Mouse (Mus musculus): ENCODE measurements around the gene Rims4. TPM values are rescaled to one million over a fixed set of nuclear protein-coding genes. Genes with fewer than 3 reads are reported as not detected.

Rims4 gene
- polyA plus RNA-seq, 1 experiment from 2014 or later, result 0.11 TPM

Other genes starting within 250 kb of the Rims4 start
- gene Ada, start 168.4 kb downstream of the Rims4 start, polyA plus RNA-seq (2016; fragmentation: Nextera tagmentation; extraction: Ambion mirVana), result 6.6 and 6.7 TPM in 2 replicates
- gene Ccn5, start 97.8 kb downstream of the Rims4 start, polyA plus RNA-seq (2016; fragmentation: Nextera tagmentation; extraction: Ambion mirVana), result 0.14 and 0.15 TPM in 2 replicates
- gene Kcnk15, start 65.0 kb downstream of the Rims4 start, polyA plus RNA-seq (2016; fragmentation: Nextera tagmentation; extraction: Ambion mirVana), result not detected in 2 replicates
- 154 and 161 TPM in 2 replicates for gene Ywhab, start 76.3 kb upstream of the Rims4 start, polyA plus RNA-seq (2016; fragmentation: Nextera tagmentation; extraction: Ambion mirVana)
- gene Pabpc1l, start 106.8 kb upstream of the Rims4 start, polyA plus RNA-seq (2016; fragmentation: Nextera tagmentation; extraction: Ambion mirVana), result 0.17 and 0.31 TPM in 2 replicates
- 20.7 and 21.0 TPM in 2 replicates for gene Stk4, start 151.6 kb upstream of the Rims4 start, polyA plus RNA-seq (2016; fragmentation: Nextera tagmentation; extraction: Ambion mirVana)
- gene Tomm34, start 152.5 kb upstream of the Rims4 start, polyA plus RNA-seq (2016; fragmentation: Nextera tagmentation; extraction: Ambion mirVana), result 32.4 TPM in 2 replicates